Mouse (Mus musculus) thymus, postnatal 4 days (tissue): ENCODE measurements around the gene Tnip1.
"Not testable (repeated sequence)": the region's sequence is repeated elsewhere in the genome, so short reads cannot be mapped to it uniquely, and the experiment has no call there.

ENCODE experiments used
- DNase-seq: peaks from one replicate; pipeline ENCODE4 v3.0.0; 2021

Tnip1 gene

DNA sequence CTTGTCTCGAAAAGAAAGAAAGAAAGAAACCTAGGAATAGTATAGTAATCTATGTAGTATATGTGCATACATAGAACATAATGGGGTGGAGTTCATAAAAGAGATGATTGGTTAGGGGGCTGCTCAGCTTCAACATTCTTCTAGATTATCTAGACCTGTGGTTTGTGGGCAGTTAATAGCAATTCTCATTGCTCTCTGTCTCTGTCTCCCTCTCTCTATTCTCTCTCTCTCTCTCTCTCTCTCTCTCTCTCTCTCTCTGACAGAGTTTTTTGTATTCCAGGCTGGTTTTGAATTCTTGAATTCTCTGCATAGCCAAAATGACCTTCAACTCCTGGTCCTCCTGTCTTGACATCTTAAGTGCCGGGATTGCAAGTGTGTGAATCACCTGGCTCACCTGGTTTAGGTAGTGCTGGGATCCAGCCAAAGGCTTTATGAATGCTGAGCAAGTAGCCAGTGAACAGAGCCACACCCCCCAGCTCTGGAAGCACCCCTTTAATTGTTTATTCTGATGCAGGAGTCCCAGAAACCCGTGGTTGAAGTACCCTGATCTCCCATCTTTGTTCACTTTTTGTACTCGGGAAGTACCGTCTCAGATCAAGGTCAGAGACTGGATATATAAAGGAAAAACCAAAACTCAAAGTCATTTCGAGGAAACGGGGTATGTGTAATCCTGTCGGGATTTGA, 8.8 kb upstream of the Tnip1 start:
- no peak for DNase-seq

DNA sequence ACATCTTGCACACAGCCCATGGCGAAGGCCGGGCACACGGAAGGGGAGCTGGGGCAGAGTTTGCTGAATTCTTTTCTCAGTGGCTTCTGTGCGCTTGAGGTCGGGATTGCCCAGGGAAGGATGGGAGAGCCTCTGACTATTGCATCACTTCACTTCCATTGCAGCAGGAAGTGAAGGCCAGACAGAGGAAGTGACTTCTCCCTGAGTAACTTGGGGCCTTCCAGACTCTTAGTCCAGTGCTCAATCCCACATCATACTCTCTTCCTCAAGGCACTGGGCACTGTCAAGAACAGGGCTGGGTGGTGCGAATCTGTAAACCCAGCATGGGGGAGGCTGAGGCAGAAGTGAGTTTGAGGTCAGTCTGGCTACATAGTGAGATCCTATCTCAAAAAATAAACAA, 2.5 kb upstream of the Tnip1 start:
- DNase-seq: peak; percentile 8

DNA sequence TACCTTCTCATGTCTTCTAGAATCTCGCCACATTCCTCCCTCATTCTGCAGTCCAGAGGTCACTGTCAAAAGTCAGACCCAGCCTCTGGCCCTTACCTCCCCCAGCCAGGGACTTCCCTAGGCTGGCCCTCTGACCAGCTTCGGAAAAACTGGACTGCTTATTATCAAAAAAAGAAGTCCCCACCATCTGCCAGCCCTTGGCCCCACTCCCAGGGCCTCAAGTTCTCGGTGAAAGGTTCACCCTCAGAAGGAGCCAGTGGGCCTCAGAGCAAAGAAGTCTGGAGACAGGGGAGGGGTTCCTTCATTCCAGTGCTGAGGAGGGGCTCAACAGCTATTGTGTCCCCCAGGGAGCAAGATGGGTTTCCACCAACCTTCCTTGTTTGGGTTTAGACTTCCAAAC, 796 bp downstream of the Tnip1 start:
- no peak for DNase-seq

- no peak for DNase-seq
These were observed 1.4 kb downstream of the Tnip1 start for GRCm38 (mm10) chr11:54961164-54961850.

GRCm38 (mm10) chr11:54960251-54960650, 2.5 kb downstream of the Tnip1 start:
- no peak for DNase-seq

- peak; percentile 57 for DNase-seq
These were observed 4.1 kb downstream of the Tnip1 start for GRCm38 (mm10) chr11:54958571-54959073.

GRCm38 (mm10) chr11:54957708-54958107, 5.0 kb downstream of the Tnip1 start:
- DNase-seq: not testable (repeated sequence)

DNA sequence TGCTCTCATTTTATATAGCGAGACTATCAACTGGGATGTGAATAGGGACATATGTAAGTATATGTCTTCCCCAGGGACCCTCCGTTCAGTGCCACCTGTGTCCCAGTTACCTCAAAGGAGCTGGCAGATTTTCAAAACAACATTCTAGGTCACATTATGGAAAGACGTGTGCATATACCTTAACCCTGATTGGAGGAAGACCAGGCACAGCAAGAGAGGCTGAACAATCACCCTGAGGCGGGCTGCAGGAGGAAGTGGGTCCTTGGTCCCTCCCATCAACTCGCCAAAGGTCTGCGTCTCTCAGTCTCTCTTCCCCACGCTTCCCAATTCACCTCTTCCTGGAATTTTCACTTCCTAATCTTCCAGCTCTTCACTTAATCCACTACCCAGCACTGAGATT, 5.8 kb downstream of the Tnip1 start:
- DNase-seq: peak; percentile 65

DNA sequence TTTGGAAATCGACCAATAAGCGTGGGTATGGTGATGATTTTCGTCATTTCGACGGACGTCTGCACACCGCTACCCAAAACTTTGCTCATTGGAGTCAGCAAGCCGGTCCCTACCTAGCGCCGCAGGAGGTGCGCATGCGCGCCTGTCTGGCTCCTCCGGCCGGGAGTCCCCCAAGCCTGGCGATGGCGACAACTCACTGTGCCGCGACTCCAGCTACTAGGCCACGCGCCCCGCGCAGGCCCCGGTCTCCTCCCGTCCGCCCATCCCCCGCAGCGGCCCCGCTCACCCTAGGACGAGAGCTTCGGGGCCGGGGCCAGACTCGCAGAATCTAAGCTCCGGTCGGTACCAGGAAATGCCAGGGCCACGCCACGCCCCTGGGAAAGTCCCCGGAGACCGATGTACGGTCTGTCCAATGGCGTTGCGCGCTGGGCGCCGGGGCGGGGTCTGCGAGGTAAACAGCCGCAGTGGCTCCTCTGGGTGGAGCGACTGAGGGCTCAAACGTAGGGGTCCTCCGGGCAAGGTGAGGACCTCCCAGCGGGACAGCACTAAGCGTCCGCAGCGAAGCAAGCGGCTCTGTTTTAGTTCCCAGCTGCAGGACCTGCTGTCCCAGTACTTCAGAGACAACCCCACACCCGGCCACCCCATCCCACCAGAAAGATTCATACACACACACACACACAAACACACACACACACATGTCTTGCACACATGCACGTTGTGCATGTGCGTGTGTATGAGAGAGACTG, 6.8 kb downstream of the Tnip1 start:
- peak; percentile 99 for DNase-seq

GRCm38 (mm10) chr11:54955400-54955734, 7.3 kb downstream of the Tnip1 start:
- DNase-seq: not testable (repeated sequence)

DNA sequence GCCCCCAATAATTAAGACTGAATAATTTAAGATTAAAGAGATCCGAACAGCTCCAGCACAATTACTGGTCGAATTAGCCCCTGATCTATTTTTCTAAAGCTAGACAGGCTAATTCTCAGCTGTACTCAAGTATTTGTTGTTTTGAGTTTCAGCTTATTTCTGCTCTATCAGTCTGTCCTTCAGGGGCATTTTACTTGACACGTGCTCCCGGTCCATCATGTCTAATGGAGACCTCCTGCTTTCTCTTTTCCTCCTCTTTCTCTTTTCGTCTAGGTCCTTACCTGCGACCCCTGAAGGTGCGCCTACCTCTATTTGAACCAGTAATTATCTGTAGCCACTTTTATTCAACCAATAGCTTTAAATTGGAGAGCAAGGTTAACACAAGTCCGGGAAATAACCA, 8.0 kb downstream of the Tnip1 start:
- DNase-seq: no peak

DNA sequence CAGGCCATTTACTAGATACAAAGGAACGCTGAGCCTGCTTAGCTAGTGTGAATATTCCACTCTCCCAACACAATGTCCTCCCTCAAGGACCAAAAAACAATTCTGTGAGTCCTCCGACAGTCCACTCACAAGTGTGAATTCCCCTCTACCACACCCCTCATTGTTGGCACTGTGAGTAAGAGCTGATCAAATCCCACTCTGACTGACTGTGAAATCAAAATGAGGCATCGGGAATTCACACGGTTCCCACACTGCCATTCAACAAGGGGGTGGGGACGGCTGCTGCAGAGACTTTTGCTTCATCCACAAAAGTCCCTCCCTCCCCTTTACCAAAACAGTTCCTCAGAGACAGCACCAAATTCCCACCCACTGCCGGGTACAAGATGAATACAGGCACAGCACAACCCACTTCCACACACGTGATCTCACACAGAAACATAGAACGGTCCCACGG, 8.7 kb downstream of the Tnip1 start:
- no peak for DNase-seq

GRCm38 (mm10) chr11:54952651-54953050, 10.1 kb downstream of the Tnip1 start:
- no peak for DNase-seq

- no peak for DNase-seq
These were observed 12.0 kb downstream of the Tnip1 start for GRCm38 (mm10) chr11:54950684-54951083.

DNA sequence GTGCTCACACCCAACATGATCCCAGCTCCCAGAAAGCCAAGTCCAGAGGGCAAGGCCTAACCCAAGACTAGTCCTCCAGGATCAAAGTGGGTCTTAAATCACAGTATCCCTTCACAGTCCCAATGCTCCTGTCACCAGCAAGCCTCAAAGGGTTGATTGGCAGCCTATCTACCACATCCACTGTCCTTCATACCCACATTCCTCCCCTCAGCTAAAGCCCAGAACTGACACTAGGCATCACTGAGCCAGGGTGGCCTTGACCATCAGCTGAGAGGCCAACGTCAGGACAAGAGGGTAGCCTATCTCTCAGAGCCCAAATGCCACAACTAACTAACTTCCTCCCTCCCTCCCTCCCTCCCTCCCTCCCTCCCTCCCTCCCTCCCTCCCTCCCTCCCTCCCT, 13.0 kb downstream of the Tnip1 start:
- DNase-seq: no peak

DNA sequence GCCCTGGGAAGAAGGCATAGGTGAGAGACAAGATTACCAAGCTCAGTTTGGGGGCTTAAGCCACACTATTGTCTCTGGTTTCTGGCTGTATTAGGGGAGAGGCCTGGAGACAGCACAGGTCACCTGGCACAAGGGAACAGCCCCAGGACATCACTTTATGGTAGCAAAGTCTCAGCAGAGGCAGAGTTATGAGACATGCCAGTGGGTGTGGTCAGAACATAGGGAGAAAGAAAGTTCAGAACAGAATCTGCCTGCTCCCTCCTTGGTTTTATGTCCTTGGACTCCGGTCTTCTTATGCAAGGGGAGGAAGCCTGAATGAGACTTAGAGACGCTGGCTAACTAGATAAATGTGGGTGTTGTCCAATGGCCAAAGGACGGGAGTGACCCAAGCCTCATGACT, 18.0 kb downstream of the Tnip1 start:
- DNase-seq: no peak

DNA sequence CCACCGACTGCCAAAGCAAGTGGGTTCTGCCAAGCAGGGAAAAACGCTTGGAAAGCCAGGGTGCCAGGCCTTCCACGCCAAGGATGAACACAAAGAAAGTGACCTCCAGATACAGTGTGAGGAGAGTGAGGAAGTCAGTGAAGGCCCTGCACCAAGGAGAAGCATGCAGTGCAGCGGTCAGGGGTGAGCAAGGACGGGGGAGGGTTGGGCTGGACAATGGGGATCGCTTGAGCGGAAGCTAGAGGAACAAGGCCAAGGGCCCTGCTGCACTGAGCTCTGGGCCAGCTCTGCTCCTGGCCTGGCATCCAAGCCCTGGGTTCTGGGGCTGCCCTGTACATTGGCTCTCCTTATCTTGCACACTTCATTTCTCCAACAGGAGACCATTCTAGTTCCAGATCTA, 22.7 kb downstream of the Tnip1 start:
- DNase-seq: no peak

GRCm38 (mm10) chr11:54939501-54939900, 23.2 kb downstream of the Tnip1 start:
- no peak for DNase-seq

GRCm38 (mm10) chr11:54936771-54937140, 26.0 kb downstream of the Tnip1 start:
- no peak for DNase-seq

- DNase-seq: peak; percentile 45
These were observed 26.5 kb downstream of the Tnip1 start for GRCm38 (mm10) chr11:54936035-54936770.

- no peak for DNase-seq
These were observed 28.5 kb downstream of the Tnip1 start for GRCm38 (mm10) chr11:54934198-54934597.

DNA sequence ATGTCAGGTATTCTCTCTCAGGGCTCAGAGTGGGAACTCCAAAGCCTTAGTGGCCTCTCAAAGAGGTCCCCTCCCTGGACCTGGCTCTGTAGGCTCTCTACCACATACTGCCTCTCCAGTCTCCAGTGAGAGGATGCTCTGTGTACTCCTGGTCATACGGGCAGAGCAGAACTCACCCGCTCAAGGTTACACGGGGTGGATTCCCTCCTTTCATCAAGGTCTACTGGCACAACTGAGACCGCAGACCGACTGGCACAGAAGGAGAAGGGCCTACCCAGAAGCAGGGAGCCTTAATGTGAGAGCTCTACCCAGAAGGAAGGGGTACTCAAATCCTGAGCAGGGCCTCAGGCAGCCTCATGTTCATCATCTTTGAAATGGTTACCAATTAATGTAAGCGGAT, 30.2 kb downstream of the Tnip1 start:
- no peak for DNase-seq

- peak; percentile 86 for DNase-seq
These were observed 31.2 kb downstream of the Tnip1 start for GRCm38 (mm10) chr11:54931405-54932093.
